Mouse (Mus musculus): ENCODE measurements around the gene Ldlrap1. TPM values are rescaled to one million over a fixed set of nuclear protein-coding genes. Genes with fewer than 3 reads are reported as not detected.
"Not testable (repeated sequence)": the region's sequence is repeated elsewhere in the genome, so short reads cannot be mapped to it uniquely, and the experiment has no call there.

Ldlrap1 gene
- polyA plus RNA-seq, 1 experiment = 11.2 TPM

- Histone ChIP-seq H3K4me1 (ENCODE audit: control insufficient read depth, insufficient read depth, insufficient read length, low read length) (peaks cover 17% of the 10 kb centered on the region), H3K27ac (ENCODE audit: insufficient read depth, low read depth, low read length) (no peak overlapping the region), H3K4me3 (ENCODE audit: low read depth, low read length) (no peak overlapping the region), H3K36me3 (ENCODE audit: control insufficient read depth, insufficient read depth, low read length) (peaks cover 9% of the 10 kb centered on the region), H3K27me3 (ENCODE audit: control insufficient read depth, insufficient read depth, low read length) (no peaks in the 10 kb centered on the region)
- WGBS = 76% methylated on average over 8 of the region's 8 CpGs
- TF ChIP-seq CTCF (IDR thresholded peaks at IDR 0.05; ENCODE audit: extremely low read depth, insufficient read length, insufficient replicate concordance, low read depth, low read length) = no peak
- TF ChIP-seq POLR2A (IDR thresholded peaks at IDR 0.05; ENCODE audit: low read depth, low read length) = no peak
Observed at GRCm38 (mm10) chr4:134800098-134800497, 32.3 kb upstream of the Ldlrap1 start.

- H3K27ac ChIP-seq (ENCODE audit: insufficient read depth, low read depth, low read length) = no peak overlapping the region
- peaks cover 10% of the 10 kb centered on the region for H3K4me1 ChIP-seq (ENCODE audit: control insufficient read depth, insufficient read depth, insufficient read length, low read length)
- TF ChIP-seq CTCF (IDR thresholded peaks at IDR 0.05; ENCODE audit: extremely low read depth, insufficient read length, insufficient replicate concordance, low read depth, low read length) = peak; percentile 94
- no peak for TF ChIP-seq POLR2A (IDR thresholded peaks at IDR 0.05; ENCODE audit: low read depth, low read length)
- H3K27me3 ChIP-seq (ENCODE audit: control insufficient read depth, insufficient read depth, low read length) = no peaks in the 10 kb centered on the region
- H3K4me3 ChIP-seq (ENCODE audit: low read depth, low read length) = no peak overlapping the region
- under 1% methylated on average over 4 of the region's 4 CpGs for WGBS
- H3K36me3 ChIP-seq (ENCODE audit: control insufficient read depth, insufficient read depth, low read length) = peaks cover 9% of the 10 kb centered on the region
Observed at GRCm38 (mm10) chr4:134799272-134799671, 31.4 kb upstream of the Ldlrap1 start.

GRCm38 (mm10) chr4:134798861-134799260 lies 31.0 kb upstream of the Ldlrap1 start:
- TF ChIP-seq CTCF (IDR thresholded peaks at IDR 0.05; ENCODE audit: extremely low read depth, insufficient read length, insufficient replicate concordance, low read depth, low read length) = no peak
- no peak for TF ChIP-seq POLR2A (IDR thresholded peaks at IDR 0.05; ENCODE audit: low read depth, low read length)
- WGBS = 14% methylated on average over 3 of the region's 3 CpGs
- H3K27me3 ChIP-seq (ENCODE audit: control insufficient read depth, insufficient read depth, low read length) = no peaks in the 10 kb centered on the region
- H3K27ac ChIP-seq (ENCODE audit: insufficient read depth, low read depth, low read length) = no peak overlapping the region
- no peak overlapping the region for H3K4me3 ChIP-seq (ENCODE audit: low read depth, low read length)
- H3K4me1 ChIP-seq (ENCODE audit: control insufficient read depth, insufficient read depth, insufficient read length, low read length) = peaks cover 9% of the 10 kb centered on the region
- peaks cover 8% of the 10 kb centered on the region for H3K36me3 ChIP-seq (ENCODE audit: control insufficient read depth, insufficient read depth, low read length)

- H3K27ac ChIP-seq (ENCODE audit: insufficient read depth, low read depth, low read length) = no peak overlapping the region
- H3K27me3 ChIP-seq (ENCODE audit: control insufficient read depth, insufficient read depth, low read length) = no peaks in the 10 kb centered on the region
- H3K4me3 ChIP-seq (ENCODE audit: low read depth, low read length) = no peak overlapping the region
- 80% methylated on average over 6 of the region's 6 CpGs for WGBS
- H3K4me1 ChIP-seq (ENCODE audit: control insufficient read depth, insufficient read depth, insufficient read length, low read length) = peaks cover 9% of the 10 kb centered on the region
- TF ChIP-seq POLR2A (IDR thresholded peaks at IDR 0.05; ENCODE audit: low read depth, low read length) (no peak), CTCF (IDR thresholded peaks at IDR 0.05; ENCODE audit: extremely low read depth, insufficient read length, insufficient replicate concordance, low read depth, low read length) (no peak)
- peaks cover 3% of the 10 kb centered on the region; the same call in 1 of the 2 replicates for H3K36me3 ChIP-seq (ENCODE audit: control insufficient read depth, insufficient read depth, low read length)
Observed at GRCm38 (mm10) chr4:134797621-134798020, 29.8 kb upstream of the Ldlrap1 start.

GRCm38 (mm10) chr4:134796581-134797361 lies 28.9 kb upstream of the Ldlrap1 start:
- no peak overlapping the region for H3K27ac ChIP-seq (ENCODE audit: insufficient read depth, low read depth, low read length)
- no peak for TF ChIP-seq POLR2A (IDR thresholded peaks at IDR 0.05; ENCODE audit: low read depth, low read length)
- no peak for TF ChIP-seq CTCF (IDR thresholded peaks at IDR 0.05; ENCODE audit: extremely low read depth, insufficient read length, insufficient replicate concordance, low read depth, low read length)
- 29% methylated on average over 7 of the region's 7 CpGs for WGBS
- H3K36me3 ChIP-seq (ENCODE audit: control insufficient read depth, insufficient read depth, low read length) = no peaks in the 10 kb centered on the region
- H3K4me1 ChIP-seq (ENCODE audit: control insufficient read depth, insufficient read depth, insufficient read length, low read length) = peaks cover 12% of the 10 kb centered on the region
- H3K27me3 ChIP-seq (ENCODE audit: control insufficient read depth, insufficient read depth, low read length) = no peaks in the 10 kb centered on the region
- no peak overlapping the region for H3K4me3 ChIP-seq (ENCODE audit: low read depth, low read length)

- Histone ChIP-seq H3K4me3 (ENCODE audit: low read depth, low read length) (no peak overlapping the region), H3K27ac (ENCODE audit: insufficient read depth, low read depth, low read length) (no peak overlapping the region), H3K27me3 (ENCODE audit: control insufficient read depth, insufficient read depth, low read length) (no peaks in the 10 kb centered on the region), H3K36me3 (ENCODE audit: control insufficient read depth, insufficient read depth, low read length) (no peaks in the 10 kb centered on the region), H3K4me1 (ENCODE audit: control insufficient read depth, insufficient read depth, insufficient read length, low read length) (peaks cover 12% of the 10 kb centered on the region)
- TF ChIP-seq POLR2A (IDR thresholded peaks at IDR 0.05; ENCODE audit: low read depth, low read length) (no peak), CTCF (IDR thresholded peaks at IDR 0.05; ENCODE audit: extremely low read depth, insufficient read length, insufficient replicate concordance, low read depth, low read length) (no peak)
- WGBS = 78% methylated on average over 5 of the region's 5 CpGs
Observed at GRCm38 (mm10) chr4:134795819-134796485, 28.1 kb upstream of the Ldlrap1 start.

- not testable (repeated sequence) for H3K36me3 ChIP-seq (ENCODE audit: control insufficient read depth, insufficient read depth, low read length); H3K4me3 ChIP-seq (ENCODE audit: low read depth, low read length); H3K27ac ChIP-seq (ENCODE audit: insufficient read depth, low read depth, low read length); H3K27me3 ChIP-seq (ENCODE audit: control insufficient read depth, insufficient read depth, low read length)
- peaks cover 12% of the 10 kb centered on the region for H3K4me1 ChIP-seq (ENCODE audit: control insufficient read depth, insufficient read depth, insufficient read length, low read length)
Observed at GRCm38 (mm10) chr4:134794959-134795358, 27.1 kb upstream of the Ldlrap1 start.
